Mouse (Mus musculus): ENCODE data around the gene Arel1. TPM values are rescaled to one million over a fixed set of nuclear protein-coding genes. Genes with fewer than 3 reads are reported as not detected.

Gene Arel1
- polyA plus RNA-seq, 1 experiment: 30.7 TPM

GRCm38 (mm10) chr12:84939117-84939516, 31.6 kb downstream of the Arel1 start:
- no peaks in the 10 kb centered on the region for H3K27me3 ChIP-seq (ENCODE audit: control insufficient read depth, insufficient read depth, low read length, poor library complexity, severe bottlenecking)
- no peak overlapping the region for H3K27ac ChIP-seq (ENCODE audit: insufficient read depth, low read length)
- H3K4me1 ChIP-seq (ENCODE audit: control insufficient read depth, insufficient read depth, low read length): no peaks in the 10 kb centered on the region
- H3K36me3 ChIP-seq (ENCODE audit: control insufficient read depth, insufficient read depth, low read length, poor library complexity, severe bottlenecking): no peaks in the 10 kb centered on the region
- H3K9ac ChIP-seq (ENCODE audit: low read depth, poor library complexity, severe bottlenecking): no peak overlapping the region
- no peak overlapping the region for H3K4me3 ChIP-seq (ENCODE audit: low read depth, low read length)
- no peaks in the 10 kb centered on the region for H3K9me3 ChIP-seq (replicated peaks; ENCODE audit: control insufficient read depth, insufficient read depth, low read length, poor library complexity, severe bottlenecking)
- no peak for TF ChIP-seq POLR2A (IDR thresholded peaks at IDR 0.05; ENCODE audit: insufficient read depth, low read length)
- no peak for TF ChIP-seq EP300 (IDR thresholded peaks at IDR 0.05; ENCODE audit: insufficient read depth, low read depth, low read length)
- no peak for TF ChIP-seq CTCF (IDR thresholded peaks at IDR 0.05; ENCODE audit: low read depth, low read length)

- Histone ChIP-seq H3K9ac (ENCODE audit: low read depth, poor library complexity, severe bottlenecking) (no peak overlapping the region), H3K4me1 (ENCODE audit: control insufficient read depth, insufficient read depth, low read length) (no peaks in the 10 kb centered on the region), H3K27ac (ENCODE audit: insufficient read depth, low read length) (no peak overlapping the region), H3K27me3 (ENCODE audit: control insufficient read depth, insufficient read depth, low read length, poor library complexity, severe bottlenecking) (no peaks in the 10 kb centered on the region), H3K36me3 (ENCODE audit: control insufficient read depth, insufficient read depth, low read length, poor library complexity, severe bottlenecking) (peaks cover 3% of the 10 kb centered on the region; the same call in 1 of the 2 replicates), H3K4me3 (ENCODE audit: low read depth, low read length) (no peak overlapping the region), H3K9me3 (replicated peaks; ENCODE audit: control insufficient read depth, insufficient read depth, low read length, poor library complexity, severe bottlenecking) (no peaks in the 10 kb centered on the region)
- no peak for TF ChIP-seq EP300 (IDR thresholded peaks at IDR 0.05; ENCODE audit: insufficient read depth, low read depth, low read length)
Observed at GRCm38 (mm10) chr12:84935343-84935742, 35.4 kb downstream of the Arel1 start.

GRCm38 (mm10) chr12:84932210-84932609, 38.5 kb downstream of the Arel1 start:
- no peak overlapping the region for H3K27ac ChIP-seq (ENCODE audit: insufficient read depth, low read length)
- H3K27me3 ChIP-seq (ENCODE audit: control insufficient read depth, insufficient read depth, low read length, poor library complexity, severe bottlenecking): no peaks in the 10 kb centered on the region
- peaks cover 3% of the 10 kb centered on the region; the same call in 1 of the 2 replicates for H3K36me3 ChIP-seq (ENCODE audit: control insufficient read depth, insufficient read depth, low read length, poor library complexity, severe bottlenecking)
- H3K4me3 ChIP-seq (ENCODE audit: low read depth, low read length): no peak overlapping the region
- H3K9me3 ChIP-seq (replicated peaks; ENCODE audit: control insufficient read depth, insufficient read depth, low read length, poor library complexity, severe bottlenecking): no peaks in the 10 kb centered on the region
- TF ChIP-seq CTCF (IDR thresholded peaks at IDR 0.05; ENCODE audit: low read depth, low read length): no peak
- no peak for TF ChIP-seq EP300 (IDR thresholded peaks at IDR 0.05; ENCODE audit: insufficient read depth, low read depth, low read length)
- no peaks in the 10 kb centered on the region for H3K4me1 ChIP-seq (ENCODE audit: control insufficient read depth, insufficient read depth, low read length)
- no peak overlapping the region for H3K9ac ChIP-seq (ENCODE audit: low read depth, poor library complexity, severe bottlenecking)

GRCm38 (mm10) chr12:84926542-84926941, 44.2 kb downstream of the Arel1 start:
- H3K4me1 ChIP-seq (ENCODE audit: control insufficient read depth, insufficient read depth, low read length): no peaks in the 10 kb centered on the region
- no peak overlapping the region for H3K27ac ChIP-seq (ENCODE audit: insufficient read depth, low read length)
- H3K9me3 ChIP-seq (replicated peaks; ENCODE audit: control insufficient read depth, insufficient read depth, low read length, poor library complexity, severe bottlenecking): no peaks in the 10 kb centered on the region
- H3K36me3 ChIP-seq (ENCODE audit: control insufficient read depth, insufficient read depth, low read length, poor library complexity, severe bottlenecking): no peaks in the 10 kb centered on the region; the same call in 1 of the 2 replicates
- H3K9ac ChIP-seq (ENCODE audit: low read depth, poor library complexity, severe bottlenecking): no peak overlapping the region
- TF ChIP-seq EP300 (IDR thresholded peaks at IDR 0.05; ENCODE audit: insufficient read depth, low read depth, low read length) (no peak), POLR2A (IDR thresholded peaks at IDR 0.05; ENCODE audit: insufficient read depth, low read length) (no peak), CTCF (IDR thresholded peaks at IDR 0.05; ENCODE audit: low read depth, low read length) (no peak)
- no peaks in the 10 kb centered on the region for H3K27me3 ChIP-seq (ENCODE audit: control insufficient read depth, insufficient read depth, low read length, poor library complexity, severe bottlenecking)
- no peak overlapping the region for H3K4me3 ChIP-seq (ENCODE audit: low read depth, low read length)

- Histone ChIP-seq H3K27ac (ENCODE audit: insufficient read depth, low read length) (no peak overlapping the region), H3K27me3 (ENCODE audit: control insufficient read depth, insufficient read depth, low read length, poor library complexity, severe bottlenecking) (no peaks in the 10 kb centered on the region), H3K4me3 (ENCODE audit: low read depth, low read length) (no peak overlapping the region), H3K9ac (ENCODE audit: low read depth, poor library complexity, severe bottlenecking) (no peak overlapping the region), H3K9me3 (replicated peaks; ENCODE audit: control insufficient read depth, insufficient read depth, low read length, poor library complexity, severe bottlenecking) (no peaks in the 10 kb centered on the region), H3K36me3 (ENCODE audit: control insufficient read depth, insufficient read depth, low read length, poor library complexity, severe bottlenecking) (no peaks in the 10 kb centered on the region; the same call in 1 of the 2 replicates), H3K4me1 (ENCODE audit: control insufficient read depth, insufficient read depth, low read length) (no peaks in the 10 kb centered on the region)
- TF ChIP-seq CTCF (IDR thresholded peaks at IDR 0.05; ENCODE audit: low read depth, low read length) (no peak), EP300 (IDR thresholded peaks at IDR 0.05; ENCODE audit: insufficient read depth, low read depth, low read length) (no peak), POLR2A (IDR thresholded peaks at IDR 0.05; ENCODE audit: insufficient read depth, low read length) (no peak)
Observed at GRCm38 (mm10) chr12:84924324-84924723, 46.4 kb downstream of the Arel1 start.

GRCm38 (mm10) chr12:84921881-84922419, 48.8 kb downstream of the Arel1 start:
- H3K27ac ChIP-seq (ENCODE audit: insufficient read depth, low read length): no peak overlapping the region
- no peaks in the 10 kb centered on the region for H3K9me3 ChIP-seq (replicated peaks; ENCODE audit: control insufficient read depth, insufficient read depth, low read length, poor library complexity, severe bottlenecking)
- H3K9ac ChIP-seq (ENCODE audit: low read depth, poor library complexity, severe bottlenecking): no peak overlapping the region
- H3K36me3 ChIP-seq (ENCODE audit: control insufficient read depth, insufficient read depth, low read length, poor library complexity, severe bottlenecking): no peaks in the 10 kb centered on the region; the same call in 1 of the 2 replicates
- TF ChIP-seq EP300 (IDR thresholded peaks at IDR 0.05; ENCODE audit: insufficient read depth, low read depth, low read length) (no peak), POLR2A (IDR thresholded peaks at IDR 0.05; ENCODE audit: insufficient read depth, low read length) (no peak), CTCF (IDR thresholded peaks at IDR 0.05; ENCODE audit: low read depth, low read length) (no peak)
- H3K4me1 ChIP-seq (ENCODE audit: control insufficient read depth, insufficient read depth, low read length): no peaks in the 10 kb centered on the region
- no peaks in the 10 kb centered on the region for H3K27me3 ChIP-seq (ENCODE audit: control insufficient read depth, insufficient read depth, low read length, poor library complexity, severe bottlenecking)
- no peak overlapping the region for H3K4me3 ChIP-seq (ENCODE audit: low read depth, low read length)

Data from ES-Bruce4 (cell line).